Mouse (Mus musculus) E14TG2a.4 (cell line): Measurements from ENCODE around the gene Diras1.

Experiments
- CTCF ChIP-seq: conservative IDR thresholded peaks from 2 replicates; pipeline ENCODE4 v1.5.1; 2014; ENCODE audit warnings: low read length
- NANOG ChIP-seq: IDR thresholded peaks from 2 replicates; pipeline ENCODE4 v1.6.1; 2014; ENCODE audit warnings: borderline replicate concordance, low read length, mixed read lengths

DNA sequence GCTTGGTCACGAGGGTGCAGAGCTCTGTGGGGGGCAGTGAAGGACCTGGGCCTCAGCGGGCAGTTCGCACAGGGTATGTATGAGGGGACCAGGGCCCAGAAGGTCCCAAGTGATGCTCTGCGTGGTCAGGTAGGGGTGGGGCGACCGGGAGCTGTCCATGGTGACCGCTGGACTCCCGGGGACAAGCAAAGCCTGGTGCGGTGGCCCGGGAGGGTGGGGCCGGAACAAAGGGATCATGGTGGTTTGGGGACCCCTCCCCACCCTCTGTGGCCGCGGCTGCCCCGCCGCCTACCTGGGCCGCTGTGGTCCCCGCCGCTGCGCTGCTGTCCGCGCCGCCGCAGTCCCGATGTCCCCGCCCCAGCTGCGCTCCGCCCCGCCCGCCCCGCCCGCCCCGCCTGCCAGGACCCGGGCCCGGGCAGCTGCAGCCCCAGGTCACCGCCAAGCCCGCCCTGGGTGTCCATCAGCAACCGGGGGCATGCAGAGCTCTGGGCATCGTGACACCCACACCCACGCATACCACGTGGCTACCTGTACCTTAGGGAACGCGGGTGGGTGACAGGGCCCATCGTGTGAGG is 328 bp downstream of the Diras1 start:
- TF ChIP-seq CTCF (no peak), NANOG (no peak)
